Mouse (Mus musculus): ENCODE measurements around the gene Slc22a15.

GRCm38 (mm10) chr3:101878136-101878535 is 46.1 kb downstream of the Slc22a15 start:
- TF ChIP-seq ZC3H11A (IDR thresholded peaks at IDR 0.05; ENCODE audit: borderline replicate concordance, low read depth, low read length) = no peak
- TF ChIP-seq HCFC1 (IDR thresholded peaks at IDR 0.05; ENCODE audit: borderline replicate concordance, insufficient read depth, low read length) = no peak
- TF ChIP-seq MAFK (IDR thresholded peaks at IDR 0.05; ENCODE audit: insufficient read depth, low read depth, low read length) = no peak
- no peak for TF ChIP-seq ZNF384 (IDR thresholded peaks at IDR 0.05; ENCODE audit: low read depth, low read length)
